Mouse (Mus musculus) heart, postnatal 0 days (tissue): ENCODE measurements around the gene Fam114a2.

Experiments used
- CTCF ChIP-seq: IDR thresholded peaks from 2 replicates; pipeline ENCODE4 v1.5.1; 2016; ENCODE audit warnings: antibody characterized with exemption, control low read depth, low read depth
- EP300 ChIP-seq: IDR thresholded peaks from 2 replicates; pipeline ENCODE4 v1.6.1; 2016; ENCODE audit warnings: antibody characterized with exemption, low read depth

DNA sequence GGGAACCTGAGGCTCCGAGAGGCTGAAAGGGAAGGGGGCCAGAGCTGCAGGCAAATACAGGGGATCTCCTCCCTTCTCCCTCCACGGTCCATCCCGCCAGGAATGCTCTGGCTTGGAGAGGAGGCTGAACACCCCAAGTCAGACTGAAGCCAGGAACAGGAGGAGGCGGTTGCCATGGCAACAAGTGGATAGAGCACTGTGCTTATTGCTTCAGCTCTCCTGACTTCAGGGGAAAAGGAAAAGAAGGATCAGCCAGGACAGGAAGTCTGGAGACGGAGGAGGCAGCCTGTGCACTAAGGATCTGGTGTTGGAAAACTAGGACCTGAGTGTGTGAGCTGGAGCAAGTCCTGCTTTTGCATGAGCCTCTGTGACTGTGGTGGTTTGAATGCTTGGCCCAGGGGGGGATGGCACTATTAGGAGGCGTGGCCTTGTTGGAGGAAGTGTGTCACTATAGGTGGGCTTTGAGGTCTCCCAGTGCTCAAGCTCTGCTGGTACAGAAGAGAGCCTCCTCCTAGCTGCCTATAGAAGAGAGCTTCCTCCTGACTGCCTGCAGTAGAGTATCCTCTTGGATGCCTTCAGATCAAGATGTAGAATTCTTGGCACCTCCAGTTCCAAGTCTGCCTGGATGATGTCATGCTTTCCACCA is 44.0 kb downstream of the Fam114a2 start:
- TF ChIP-seq CTCF: no peak
- TF ChIP-seq EP300: no peak
